Mouse (Mus musculus): Measurements from ENCODE around the gene Ppp4r4. TPM values are rescaled to one million over a fixed set of nuclear protein-coding genes. Genes with fewer than 3 reads are reported as not detected.

Gene Ppp4r4
- polyA plus RNA-seq, 1 experiment from 2014 or later = 2.5 TPM

- no peak overlapping the region for H3K9ac ChIP-seq
- WGBS = 85% methylated on average over 3 of the region's 3 CpGs
These were observed 27.7 kb upstream of the Ppp4r4 start for GRCm38 (mm10) chr12:103504402-103504801.

DNA sequence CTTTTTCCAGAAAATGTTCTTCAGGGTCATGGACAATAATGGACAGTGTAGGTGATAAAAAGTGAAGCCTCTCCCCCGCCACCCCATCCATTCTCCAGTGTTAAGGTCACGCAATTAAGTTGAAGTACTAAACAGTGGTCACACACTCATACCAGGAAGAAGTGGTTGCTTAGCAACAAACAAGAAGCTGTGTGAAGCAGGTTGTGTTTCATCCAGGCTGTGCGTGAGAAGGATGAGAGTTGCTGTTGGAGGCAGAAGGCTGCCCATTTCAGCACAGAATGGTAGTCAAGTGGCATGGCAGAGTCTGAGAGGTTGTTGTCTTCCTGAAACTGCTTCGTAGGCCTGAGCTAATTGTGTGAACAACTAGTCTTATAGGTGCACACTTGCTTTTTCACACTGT lies 23.7 kb upstream of the Ppp4r4 start:
- WGBS = 62% methylated on average over 4 of the region's 4 CpGs
- no peak overlapping the region for H3K4me3 ChIP-seq
- peaks cover 4% of the 10 kb centered on the region; the same call in 1 of the 2 replicates for H3K4me1 ChIP-seq (replicated peaks)
- H3K36me3 ChIP-seq = no peaks in the 10 kb centered on the region
- no peak overlapping the region for H3K4me2 ChIP-seq
- no peak overlapping the region for H3K27ac ChIP-seq
- H3K9me3 ChIP-seq = no peaks in the 10 kb centered on the region
- no peak for ATAC-seq (ENCODE audit: low FRiP score)
- H3K9ac ChIP-seq = no peak overlapping the region
- no peaks in the 10 kb centered on the region for H3K27me3 ChIP-seq

More at GRCm38 (mm10) chr12:103504402-103504801, 27.7 kb upstream of the Ppp4r4 start:
- no peaks in the 10 kb centered on the region for H3K36me3 ChIP-seq
- H3K9me3 ChIP-seq = no peaks in the 10 kb centered on the region
- no peaks in the 10 kb centered on the region for H3K27me3 ChIP-seq
- no peaks in the 10 kb centered on the region for H3K4me1 ChIP-seq (replicated peaks)
- H3K27ac ChIP-seq = no peak overlapping the region
- H3K4me3 ChIP-seq = no peak overlapping the region
- ATAC-seq (ENCODE audit: low FRiP score) = no peak
- H3K4me2 ChIP-seq = no peak overlapping the region

- Histone ChIP-seq H3K27ac (no peak overlapping the region), H3K4me3 (no peak overlapping the region), H3K4me1 (replicated peaks) (peaks cover 12% of the 10 kb centered on the region; the same call in 1 of the 2 replicates), H3K27me3 (no peaks in the 10 kb centered on the region), H3K36me3 (no peaks in the 10 kb centered on the region), H3K4me2 (no peak overlapping the region), H3K9me3 (no peaks in the 10 kb centered on the region), H3K9ac (no peak overlapping the region)
- 92% methylated on average over 8 of the region's 8 CpGs for WGBS
- no peak for ATAC-seq (ENCODE audit: low FRiP score)
These were observed 22.2 kb upstream of the Ppp4r4 start for GRCm38 (mm10) chr12:103509893-103510292.

DNA sequence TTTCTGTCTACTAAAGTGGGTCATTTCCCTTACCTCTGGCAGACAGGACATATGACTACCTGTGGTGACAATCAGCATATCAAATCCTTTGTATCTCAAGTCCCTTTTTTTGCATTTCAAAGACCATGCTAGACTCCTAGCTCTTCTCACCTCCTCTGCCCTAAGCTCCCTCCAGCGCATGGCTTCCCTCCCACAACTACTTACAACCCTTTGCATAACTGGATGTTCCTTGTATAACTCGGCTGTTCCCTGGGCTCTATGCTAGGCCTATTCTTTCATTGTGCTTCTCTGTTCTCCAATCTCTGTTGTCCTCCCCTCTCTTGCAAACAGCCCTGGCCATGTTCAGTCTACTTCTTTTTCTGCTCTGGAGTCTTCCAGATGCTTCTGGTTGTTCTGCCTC lies 20.5 kb upstream of the Ppp4r4 start:
- Histone ChIP-seq H3K9me3 (no peaks in the 10 kb centered on the region), H3K36me3 (no peaks in the 10 kb centered on the region), H3K27me3 (no peaks in the 10 kb centered on the region), H3K4me3 (no peak overlapping the region), H3K9ac (no peak overlapping the region), H3K4me2 (no peak overlapping the region), H3K4me1 (replicated peaks) (peaks cover 12% of the 10 kb centered on the region; the same call in 1 of the 2 replicates), H3K27ac (no peak overlapping the region)
- WGBS = 57% methylated on average over 2 of the region's 2 CpGs
- no peak for ATAC-seq (ENCODE audit: low FRiP score)

DNA sequence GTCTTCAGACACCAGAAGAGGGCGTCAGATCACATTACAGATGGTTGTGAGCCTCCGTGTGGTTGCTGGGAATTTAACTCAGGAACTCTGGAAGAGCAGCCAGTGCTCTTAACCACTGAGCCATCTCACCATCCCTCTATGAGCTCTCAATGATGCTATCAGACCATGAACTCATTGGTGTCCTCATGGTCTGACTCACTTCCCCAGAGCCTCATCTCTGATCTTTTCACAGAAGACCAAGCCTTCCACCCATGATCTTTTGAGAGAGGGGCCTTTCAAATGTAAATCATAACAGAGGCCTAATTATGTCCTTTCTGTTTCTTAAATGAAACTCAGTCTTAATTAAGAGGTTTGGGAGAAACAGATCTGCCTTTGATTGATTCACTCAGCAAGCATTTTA lies 19.0 kb upstream of the Ppp4r4 start:
- no peaks in the 10 kb centered on the region for H3K27me3 ChIP-seq
- no peak overlapping the region for H3K27ac ChIP-seq
- H3K36me3 ChIP-seq = no peaks in the 10 kb centered on the region
- ATAC-seq (ENCODE audit: low FRiP score) = peak; percentile 37; the same call in 1 of the 2 replicates
- no peak overlapping the region for H3K9ac ChIP-seq
- no peaks in the 10 kb centered on the region for H3K9me3 ChIP-seq
- H3K4me1 ChIP-seq (replicated peaks) = peaks cover 12% of the 10 kb centered on the region; the same call in 1 of the 2 replicates
- no peak overlapping the region for H3K4me2 ChIP-seq
- WGBS = 78% methylated on average over 2 of the region's 2 CpGs
- no peak overlapping the region for H3K4me3 ChIP-seq

GRCm38 (mm10) chr12:103513451-103513871 lies 18.6 kb upstream of the Ppp4r4 start:
- no peak overlapping the region for H3K27ac ChIP-seq
- H3K27me3 ChIP-seq = no peaks in the 10 kb centered on the region
- ATAC-seq (ENCODE audit: low FRiP score) = peak; percentile 86
- 25% methylated on average over 4 of the region's 4 CpGs for WGBS
- H3K9ac ChIP-seq = no peak overlapping the region
- no peaks in the 10 kb centered on the region for H3K9me3 ChIP-seq
- H3K4me3 ChIP-seq = no peak overlapping the region
- no peak overlapping the region for H3K4me2 ChIP-seq
- H3K4me1 ChIP-seq (replicated peaks) = peaks cover 12% of the 10 kb centered on the region; the same call in 1 of the 2 replicates
- no peaks in the 10 kb centered on the region for H3K36me3 ChIP-seq

- Histone ChIP-seq H3K36me3 (no peaks in the 10 kb centered on the region), H3K27ac (no peak overlapping the region), H3K9me3 (no peaks in the 10 kb centered on the region), H3K4me3 (no peak overlapping the region), H3K4me2 (no peak overlapping the region), H3K9ac (no peak overlapping the region), H3K27me3 (no peaks in the 10 kb centered on the region), H3K4me1 (replicated peaks) (peaks cover 12% of the 10 kb centered on the region; the same call in 1 of the 2 replicates)
- 59% methylated on average over 3 of the region's 3 CpGs for WGBS
- ATAC-seq (ENCODE audit: low FRiP score) = no peak
These were observed 17.7 kb upstream of the Ppp4r4 start for GRCm38 (mm10) chr12:103514354-103514753.

DNA sequence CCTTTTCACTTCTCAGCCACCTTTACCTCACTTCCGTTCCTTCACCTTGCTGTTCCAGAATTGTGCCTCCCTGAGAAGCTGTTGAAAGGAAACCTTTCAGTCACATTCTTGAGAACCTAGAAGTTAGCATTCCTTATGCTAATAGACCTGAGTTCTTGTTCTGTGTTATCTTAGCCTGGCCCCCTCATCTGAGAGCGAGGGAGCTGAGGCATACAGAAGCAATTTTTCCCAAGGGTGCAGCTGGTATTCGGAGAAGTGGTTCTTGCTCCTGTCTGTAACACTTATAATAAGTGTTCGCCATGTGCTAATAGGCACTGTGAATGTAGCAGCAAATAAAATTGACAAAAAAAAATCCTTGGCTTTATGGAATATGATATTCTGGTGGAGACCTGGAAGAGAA lies 16.4 kb upstream of the Ppp4r4 start:
- H3K4me3 ChIP-seq = no peak overlapping the region
- no peak overlapping the region for H3K27ac ChIP-seq
- 82% methylated on average over 4 of the region's 4 CpGs for WGBS

DNA sequence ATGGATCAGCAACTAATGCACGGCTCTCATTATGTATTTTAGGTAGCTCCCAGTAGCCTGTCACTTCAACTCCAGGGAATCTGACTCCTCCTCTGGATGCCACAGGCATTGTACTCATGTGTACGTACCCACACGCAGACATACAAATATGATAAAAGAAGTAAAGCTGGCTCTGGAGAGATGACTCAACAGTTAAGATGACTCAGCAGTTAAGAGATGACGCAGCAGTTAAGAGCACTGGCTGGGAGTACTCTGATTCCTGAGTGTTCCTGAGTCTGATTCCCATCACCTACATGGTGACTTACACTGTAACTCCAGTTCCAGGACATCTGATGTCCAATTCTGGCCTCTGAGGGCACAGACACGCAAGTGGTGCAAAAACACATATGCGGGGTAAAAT lies 13.4 kb upstream of the Ppp4r4 start:
- 90% methylated on average over 6 of the region's 6 CpGs for WGBS
- Histone ChIP-seq H3K27me3 (no peaks in the 10 kb centered on the region), H3K36me3 (no peaks in the 10 kb centered on the region), H3K4me3 (no peak overlapping the region), H3K27ac (no peak overlapping the region), H3K9ac (no peak overlapping the region), H3K4me2 (no peak overlapping the region), H3K9me3 (no peaks in the 10 kb centered on the region), H3K4me1 (replicated peaks) (peaks cover 5% of the 10 kb centered on the region; the same call in 1 of the 2 replicates)
- no peak for ATAC-seq (ENCODE audit: low FRiP score)

More for the DNA sequence above, 16.4 kb upstream of the Ppp4r4 start:
- Histone ChIP-seq H3K4me2 (no peak overlapping the region), H3K36me3 (no peaks in the 10 kb centered on the region), H3K9ac (no peak overlapping the region), H3K4me1 (replicated peaks) (peaks cover 12% of the 10 kb centered on the region; the same call in 1 of the 2 replicates), H3K9me3 (no peaks in the 10 kb centered on the region), H3K27me3 (no peaks in the 10 kb centered on the region)
- ATAC-seq (ENCODE audit: low FRiP score) = no peak

DNA sequence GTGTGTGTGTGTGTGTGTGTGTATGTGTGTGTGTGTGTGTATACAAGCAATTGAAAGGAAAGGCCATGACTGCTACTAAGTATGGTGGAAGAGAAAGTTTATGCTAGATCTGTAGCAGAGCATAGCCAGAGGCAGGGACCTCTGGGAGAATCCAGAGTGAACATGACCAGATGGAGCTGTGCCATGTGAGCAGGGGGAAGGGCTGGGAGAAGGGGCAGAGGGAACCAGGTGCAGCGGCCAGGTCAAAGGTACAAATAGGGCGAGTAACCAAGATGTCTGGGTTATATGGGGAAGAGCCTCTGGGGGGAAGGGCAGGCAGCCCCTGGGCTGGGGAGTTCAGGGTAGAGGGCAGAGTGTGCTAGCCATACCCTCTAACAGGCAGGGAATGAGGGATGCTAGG lies 1.5 kb upstream of the Ppp4r4 start:
- H3K9ac ChIP-seq = no peak overlapping the region
- no peak overlapping the region for H3K4me2 ChIP-seq
- WGBS = 100% methylated on average over 2 of the region's 2 CpGs
- H3K4me3 ChIP-seq = no peak overlapping the region
- H3K4me1 ChIP-seq (replicated peaks) = peaks cover 11% of the 10 kb centered on the region
- H3K27me3 ChIP-seq = peaks cover 5% of the 10 kb centered on the region; the same call in 1 of the 2 replicates
- no peak overlapping the region for H3K27ac ChIP-seq
- no peaks in the 10 kb centered on the region for H3K9me3 ChIP-seq
- H3K36me3 ChIP-seq = no peaks in the 10 kb centered on the region
- no peak for ATAC-seq (ENCODE audit: low FRiP score)

GRCm38 (mm10) chr12:103532649-103533395 lies 739 bp downstream of the Ppp4r4 start:
- Histone ChIP-seq H3K4me1 (replicated peaks) (peaks cover 11% of the 10 kb centered on the region), H3K4me3 (peak overlapping the region; percentile 71), H3K9ac (peak overlapping the region; percentile 87), H3K9me3 (no peaks in the 10 kb centered on the region), H3K36me3 (no peaks in the 10 kb centered on the region), H3K27me3 (peaks cover 5% of the 10 kb centered on the region; the same call in 1 of the 2 replicates), H3K4me2 (peak overlapping the region; percentile 94), H3K27ac (peak overlapping the region; percentile 74; the same call in 1 of the 2 replicates)
- peak; percentile 78 for ATAC-seq (ENCODE audit: low FRiP score)
- 1% methylated on average over 43 of the region's 44 CpGs for WGBS

DNA sequence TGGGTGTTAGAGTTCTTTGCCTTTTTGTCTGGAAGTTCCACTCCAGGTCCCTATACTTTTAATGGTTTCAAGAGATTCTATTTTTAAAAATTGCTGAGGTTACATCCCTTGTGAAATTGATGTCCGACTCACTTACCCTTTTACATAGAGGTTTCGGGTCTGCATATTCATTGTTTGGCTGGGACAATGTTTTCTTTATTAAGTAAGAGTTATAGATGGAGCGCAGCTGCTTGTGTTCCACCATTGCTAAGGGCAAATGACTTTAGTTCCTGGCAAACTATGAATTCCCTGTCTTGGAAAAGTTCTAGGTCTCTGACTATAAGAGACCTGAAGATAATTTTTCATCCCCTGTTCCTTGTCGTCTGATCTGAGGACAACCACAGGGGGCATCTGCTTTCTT lies 8.3 kb downstream of the Ppp4r4 start:
- H3K27me3 ChIP-seq = no peaks in the 10 kb centered on the region
- H3K4me2 ChIP-seq = no peak overlapping the region

DNA sequence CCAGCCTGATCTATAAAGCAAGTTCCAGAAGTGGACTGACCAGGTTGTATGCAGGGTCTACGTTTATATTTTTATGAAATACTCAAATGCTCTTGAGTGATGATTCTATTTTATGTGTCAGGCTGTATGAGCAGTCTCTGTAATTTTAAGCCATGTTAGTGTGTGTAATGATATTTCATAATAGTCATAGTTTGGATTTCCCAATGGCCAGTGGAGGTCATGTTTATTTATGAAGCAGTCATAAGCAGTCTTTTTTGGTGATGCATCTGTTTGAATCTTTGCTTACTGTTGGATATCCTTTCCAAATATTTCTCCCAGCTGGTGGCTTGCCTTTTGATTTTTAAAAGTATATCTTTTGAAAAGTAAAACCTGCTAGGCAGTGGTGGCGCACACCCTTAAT lies 11.3 kb downstream of the Ppp4r4 start:
- 90% methylated on average over 2 of the region's 2 CpGs for WGBS
- Histone ChIP-seq H3K36me3 (no peaks in the 10 kb centered on the region), H3K4me2 (no peak overlapping the region), H3K9ac (no peak overlapping the region), H3K4me1 (replicated peaks) (no peaks in the 10 kb centered on the region), H3K9me3 (no peaks in the 10 kb centered on the region), H3K27me3 (no peaks in the 10 kb centered on the region), H3K27ac (no peak overlapping the region), H3K4me3 (no peak overlapping the region)
- no peak for ATAC-seq (ENCODE audit: low FRiP score)

More for the DNA sequence above, 8.3 kb downstream of the Ppp4r4 start:
- no peak for ATAC-seq (ENCODE audit: low FRiP score)
- Histone ChIP-seq H3K27ac (no peak overlapping the region), H3K9me3 (no peaks in the 10 kb centered on the region), H3K4me1 (replicated peaks) (no peaks in the 10 kb centered on the region), H3K36me3 (no peaks in the 10 kb centered on the region), H3K4me3 (no peak overlapping the region), H3K9ac (no peak overlapping the region)
- WGBS = 73% methylated on average over 4 of the region's 4 CpGs
